Comparison of ENCODE assay signal across 29 mouse cellular contexts in genomic region chr1:77128411-77128810, GRCm38 (mm10).
DNase-seq lines count a peak whose midpoint lies in the region; ATAC-seq lines count a peak whose summit lies in the region.
"Had no signal": no experiment of that assay in that cellular context is flagged by ENCODE, and none has a peak within 500 bp of the region (broad histone marks: within the 10 kb centered on the region; RNA-seq: fewer than 3 reads in every experiment).

No protein-coding gene starts in this region.

- H3K4me3 ChIP-seq in forebrain, embryonic 15.5 days = no peak overlapping the region
- no peak overlapping the region for H3K4me3 ChIP-seq in forebrain, embryonic 13.5 days
- no peak overlapping the region for H3K4me3 ChIP-seq in hindbrain, embryonic 14.5 days (replicated peaks; ENCODE audit: low read length)
- H3K4me3 ChIP-seq in hindbrain, embryonic 10.5 days = no peak overlapping the region
- no peak overlapping the region for H3K4me3 ChIP-seq in midbrain, embryonic 14.5 days (replicated peaks; ENCODE audit: low read depth, low read length)
- no peak overlapping the region for H3K4me3 ChIP-seq in midbrain, embryonic 10.5 days
- no peak overlapping the region for H3K4me3 ChIP-seq in limb, embryonic 13.5 days
- H3K4me3 ChIP-seq: heart, embryonic 10.5 days; liver, embryonic 15.5 days; lung, embryonic 15.5 days; myocyte; neural tube, embryonic 12.5 days had no signal

- H3K36me3 ChIP-seq in forebrain, embryonic 15.5 days = no peaks in the 10 kb centered on the region
- H3K36me3 ChIP-seq in forebrain, embryonic 13.5 days (ENCODE audit: poor library complexity, severe bottlenecking) = no peaks in the 10 kb centered on the region
- H3K36me3 ChIP-seq in hindbrain, embryonic 14.5 days (replicated peaks; ENCODE audit: control insufficient read depth, insufficient read depth) = no peaks in the 10 kb centered on the region
- no peaks in the 10 kb centered on the region for H3K36me3 ChIP-seq in hindbrain, embryonic 10.5 days
- H3K36me3 ChIP-seq in midbrain, embryonic 14.5 days (ENCODE audit: control insufficient read depth, insufficient read depth, low read length) = no peaks in the 10 kb centered on the region
- H3K36me3 ChIP-seq in midbrain, embryonic 10.5 days = no peaks in the 10 kb centered on the region
- no peaks in the 10 kb centered on the region for H3K36me3 ChIP-seq in limb, embryonic 13.5 days
- H3K36me3 ChIP-seq: heart, embryonic 10.5 days; liver, embryonic 15.5 days; lung, embryonic 15.5 days; neural tube, embryonic 12.5 days had no signal

- H3K27ac ChIP-seq in forebrain, embryonic 15.5 days (replicated peaks) = peak overlapping the region; percentile 33; the same call in 1 of the 2 replicates
- no peak overlapping the region for H3K27ac ChIP-seq in forebrain, embryonic 13.5 days
- H3K27ac ChIP-seq in hindbrain, embryonic 14.5 days = no peak overlapping the region
- no peak overlapping the region for H3K27ac ChIP-seq in hindbrain, embryonic 10.5 days
- no peak overlapping the region for H3K27ac ChIP-seq in midbrain, embryonic 14.5 days (replicated peaks; ENCODE audit: low read depth, low read length)
- H3K27ac ChIP-seq in midbrain, embryonic 10.5 days (replicated peaks) = no peak overlapping the region
- peak overlapping the region; percentile 6; the same call in 1 of the 2 replicates for H3K27ac ChIP-seq in limb, embryonic 13.5 days
- H3K27ac ChIP-seq: heart, embryonic 10.5 days; liver, embryonic 15.5 days; lung, embryonic 15.5 days; macrophage; neural tube, embryonic 12.5 days had no signal

- H3K4me2 ChIP-seq in forebrain, embryonic 15.5 days (replicated peaks) = no peak overlapping the region
- no peak overlapping the region for H3K4me2 ChIP-seq in forebrain, embryonic 13.5 days
- no peak overlapping the region for H3K4me2 ChIP-seq in hindbrain, embryonic 14.5 days (replicated peaks)
- no peak overlapping the region for H3K4me2 ChIP-seq in midbrain, embryonic 14.5 days (ENCODE audit: low read length)
- no peak overlapping the region for H3K4me2 ChIP-seq in limb, embryonic 13.5 days (replicated peaks)
- H3K4me2 ChIP-seq: liver, embryonic 15.5 days; lung, embryonic 15.5 days; neural tube, embryonic 12.5 days had no signal

- no peaks in the 10 kb centered on the region for H3K27me3 ChIP-seq in forebrain, embryonic 15.5 days
- H3K27me3 ChIP-seq in forebrain, embryonic 13.5 days = no peaks in the 10 kb centered on the region
- H3K27me3 ChIP-seq in hindbrain, embryonic 14.5 days (ENCODE audit: control insufficient read depth, insufficient read depth, low read length) = no peaks in the 10 kb centered on the region
- H3K27me3 ChIP-seq in hindbrain, embryonic 10.5 days (ENCODE audit: insufficient read depth, poor library complexity, severe bottlenecking) = no peaks in the 10 kb centered on the region
- no peaks in the 10 kb centered on the region for H3K27me3 ChIP-seq in midbrain, embryonic 14.5 days (ENCODE audit: control insufficient read depth, insufficient read depth, low read length)
- no peaks in the 10 kb centered on the region for H3K27me3 ChIP-seq in midbrain, embryonic 10.5 days (ENCODE audit: low read depth, poor library complexity, severe bottlenecking)
- no peaks in the 10 kb centered on the region for H3K27me3 ChIP-seq in limb, embryonic 13.5 days
- H3K27me3 ChIP-seq: liver, embryonic 15.5 days; lung, embryonic 15.5 days; neural tube, embryonic 12.5 days had no signal

- DNase-seq in hindbrain, embryonic 14.5 days (ENCODE audit: low spot score) = peak; percentile 36
- DNase-seq in hindbrain, embryonic 10.5 days (ENCODE audit: low spot score) = no peak
- peak; percentile 39 for DNase-seq in midbrain, embryonic 14.5 days
- DNase-seq in midbrain, embryonic 10.5 days (ENCODE audit: low spot score) = no peak
- DNase-seq: adrenal gland, postnatal 25 days; cerebellum, adult 2 months; cerebellum, postnatal 14 days; gastrocnemius, postnatal 25 days; heart, adult 11 months; kidney, adult 9 months; kidney, postnatal 10 days; layer of hippocampus, postnatal 36 days; left cerebral cortex, postnatal 4 days; right cerebral cortex, adult 18-20 months; spleen, adult 18-20 months; thymus, adult 2 months; thymus, postnatal 36 days had no signal

- peaks cover 16% of the 10 kb centered on the region for H3K4me1 ChIP-seq in forebrain, embryonic 15.5 days
- peaks cover 21% of the 10 kb centered on the region for H3K4me1 ChIP-seq in forebrain, embryonic 13.5 days
- 0 out of 2 replicates have a peak, but pooled peaks cover 5% of the 10 kb centered on the region for H3K4me1 ChIP-seq in hindbrain, embryonic 14.5 days (replicated peaks; ENCODE audit: control insufficient read depth, insufficient read depth, low read length)
- H3K4me1 ChIP-seq in hindbrain, embryonic 10.5 days (replicated peaks) = no peaks in the 10 kb centered on the region
- no peaks in the 10 kb centered on the region for H3K4me1 ChIP-seq in midbrain, embryonic 14.5 days (ENCODE audit: control insufficient read depth, insufficient read depth, low read length)
- no peaks in the 10 kb centered on the region for H3K4me1 ChIP-seq in midbrain, embryonic 10.5 days
- peaks cover 16% of the 10 kb centered on the region for H3K4me1 ChIP-seq in limb, embryonic 13.5 days
- H3K4me1 ChIP-seq: liver, embryonic 15.5 days; neural tube, embryonic 12.5 days had no signal

- 26% methylated on average over 3 of the region's 3 CpGs for WGBS in forebrain, embryonic 15.5 days
- WGBS in forebrain, embryonic 13.5 days = 23% methylated on average over 3 of the region's 3 CpGs
- 54% methylated on average over 3 of the region's 3 CpGs for WGBS in hindbrain, embryonic 14.5 days
- 65% methylated on average over 3 of the region's 3 CpGs for WGBS in hindbrain, embryonic 10.5 days
- 60% methylated on average over 3 of the region's 3 CpGs for WGBS in midbrain, embryonic 14.5 days
- 66% methylated on average over 3 of the region's 3 CpGs for WGBS in midbrain, embryonic 10.5 days
- 56% methylated on average over 3 of the region's 3 CpGs for WGBS in limb, embryonic 13.5 days

- no peaks in the 10 kb centered on the region for H3K9me3 ChIP-seq in forebrain, embryonic 15.5 days
- no peaks in the 10 kb centered on the region for H3K9me3 ChIP-seq in forebrain, embryonic 13.5 days (replicated peaks)
- no peaks in the 10 kb centered on the region for H3K9me3 ChIP-seq in hindbrain, embryonic 14.5 days (ENCODE audit: control insufficient read depth, low read length)
- no peaks in the 10 kb centered on the region for H3K9me3 ChIP-seq in hindbrain, embryonic 10.5 days
- no peaks in the 10 kb centered on the region for H3K9me3 ChIP-seq in midbrain, embryonic 14.5 days (ENCODE audit: control insufficient read depth, low read length)
- no peaks in the 10 kb centered on the region for H3K9me3 ChIP-seq in midbrain, embryonic 10.5 days (replicated peaks)
- no peaks in the 10 kb centered on the region for H3K9me3 ChIP-seq in limb, embryonic 13.5 days
- H3K9me3 ChIP-seq: heart, embryonic 10.5 days; liver, embryonic 15.5 days; lung, embryonic 15.5 days; neural tube, embryonic 12.5 days had no signal

- no peak for ATAC-seq in forebrain, embryonic 15.5 days (replicated peaks)
- no peak for ATAC-seq in forebrain, embryonic 13.5 days
- ATAC-seq in hindbrain, embryonic 14.5 days (ENCODE audit: low FRiP score) = no peak
- no peak for ATAC-seq in midbrain, embryonic 14.5 days (ENCODE audit: low FRiP score, low TSS enrichment)
- ATAC-seq in limb, embryonic 13.5 days (ENCODE audit: low FRiP score, low read depth) = no peak
- ATAC-seq: CD4-positive, CD25-positive, alpha-beta regulatory T cell, adult 4 months; intestine, embryonic 16.5 days; midbrain, embryonic 16.5 days had no signal

- H3K9ac ChIP-seq in forebrain, embryonic 15.5 days (replicated peaks) = no peak overlapping the region
- no peak overlapping the region for H3K9ac ChIP-seq in forebrain, embryonic 13.5 days
- no peak overlapping the region for H3K9ac ChIP-seq in hindbrain, embryonic 14.5 days
- H3K9ac ChIP-seq in midbrain, embryonic 14.5 days (replicated peaks; ENCODE audit: low read length) = no peak overlapping the region
- no peak overlapping the region for H3K9ac ChIP-seq in limb, embryonic 13.5 days
- H3K9ac ChIP-seq: liver, embryonic 15.5 days; lung, embryonic 15.5 days; neural tube, embryonic 12.5 days had no signal

Comparison
In these comparisons a context has a peak if more than half of its experiments do, and no peak if none do; other contexts are left out.
1. H3K27ac ChIP-seq: peak in forebrain, embryonic 15.5 days (single experiment) and limb, embryonic 13.5 days (single experiment); none in forebrain, embryonic 13.5 days (single experiment), hindbrain, embryonic 14.5 days (single experiment), hindbrain, embryonic 10.5 days (single experiment), midbrain, embryonic 14.5 days (single experiment) and midbrain, embryonic 10.5 days (single experiment).
2. DNase-seq: peak in hindbrain, embryonic 14.5 days (single experiment) and midbrain, embryonic 14.5 days (single experiment); none in hindbrain, embryonic 10.5 days (single experiment) and midbrain, embryonic 10.5 days (single experiment).